Mouse (Mus musculus) heart, embryonic 12.5 days (tissue): ENCODE data around the gene Acot2. TPM values are rescaled to one million over a fixed set of nuclear protein-coding genes. Genes with fewer than 3 reads are reported as not detected.
"Not testable (repeated sequence)": the region's sequence is repeated elsewhere in the genome, so short reads cannot be mapped to it uniquely, and the experiment has no call there.

ENCODE experiments used
- ATAC-seq: fragments of 200-750 bp; cut with Nextera tagmentation; 2 replicates; pipeline ENCODE4 v1.8.0; 2017; ENCODE audit warnings: moderate TSS enrichment, moderate library complexity; ENCODE audit not compliant: insufficient number of reproducible peaks, low FRiP score
- H3K27ac ChIP-seq: fragments of 300-500 bp; sonication (generic); 2 replicates; pipeline ENCODE4 v1.5.1; 2016; ENCODE audit warnings: mild to moderate bottlenecking, moderate library complexity; ENCODE audit not compliant: poor library complexity, severe bottlenecking
- H3K27me3 ChIP-seq: fragments of 300-500 bp; sonication (generic); replicated peaks from 2 replicates; pipeline ENCODE4 v1.6.1; 2016; ENCODE audit warnings: mild to moderate bottlenecking, moderate library complexity
- H3K36me3 ChIP-seq: fragments of 300-500 bp; sonication (generic); 2 replicates; pipeline ENCODE4 v1.6.1; 2016; ENCODE audit warnings: mild to moderate bottlenecking, moderate library complexity
- H3K4me1 ChIP-seq: fragments of 300-500 bp; sonication (generic); replicated peaks from 2 replicates; pipeline ENCODE4 v1.6.1; 2016; ENCODE audit warnings: mild to moderate bottlenecking
- H3K4me2 ChIP-seq: fragments of 300-500 bp; sonication (generic); 2 replicates; pipeline ENCODE4 v1.6.1; 2016; ENCODE audit warnings: mild to moderate bottlenecking, moderate library complexity
- H3K4me3 ChIP-seq: fragments of 300-500 bp; sonication (generic); 2 replicates; pipeline ENCODE4 v1.5.1; 2016; ENCODE audit warnings: mild to moderate bottlenecking
- H3K9ac ChIP-seq: fragments of 300-500 bp; sonication (generic); 2 replicates; pipeline ENCODE4 v1.6.1; 2016; ENCODE audit warnings: mild to moderate bottlenecking, moderate library complexity
- H3K9me3 ChIP-seq: fragments of 300-500 bp; sonication (generic); replicated peaks from 2 replicates; pipeline ENCODE4 v1.6.1; 2016; ENCODE audit warnings: mild to moderate bottlenecking, moderate library complexity
- WGBS: fragments of 180-500 bp; shearing (Covaris S2); methylation state at CpG from one replicate; pipeline ENCODE4 v1.1.7; 2016; 5-methylcytosine and 5-hydroxymethylcytosine counted together
- polyA plus RNA-seq: library from polyadenylated mRNA; unstranded; fragments of >200 nt; fragmentation: Nextera tagmentation; extraction: Ambion mirVana; gene quantifications from 2 replicates; pipeline ENCODE4 v1.2.1, GENCODE M21; 2016

Gene Acot2
- polyA plus RNA-seq, 1 experiment from 2014 or later, result 45.1 TPM

DNA sequence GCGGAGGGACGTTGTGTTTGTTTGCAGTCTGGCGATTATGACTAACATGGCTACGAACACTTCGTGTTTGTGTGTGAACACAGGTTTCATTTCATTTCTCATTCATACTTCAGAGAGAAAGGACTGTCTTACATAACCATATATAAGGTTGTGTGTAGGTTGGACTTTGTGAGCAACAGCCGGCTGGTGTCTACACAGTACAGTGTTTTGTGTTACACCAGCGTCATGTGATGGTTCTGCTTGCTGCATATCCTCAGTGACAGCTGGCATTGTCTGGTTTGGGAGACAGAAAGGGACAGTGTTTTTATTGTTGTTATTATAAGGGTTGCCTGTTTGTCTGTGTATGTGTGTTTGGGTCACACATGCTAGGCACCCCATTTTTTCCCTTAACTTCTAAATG, 26.0 kb downstream of the Acot2 start:
- H3K36me3 ChIP-seq, result 0 out of 2 replicates have a peak, but pooled peaks cover 2% of the 10 kb centered on the region
- no peaks in the 10 kb centered on the region for H3K27me3 ChIP-seq
- H3K4me1 ChIP-seq, result peaks cover 11% of the 10 kb centered on the region
- no peak for ATAC-seq
- H3K9me3 ChIP-seq, result no peaks in the 10 kb centered on the region
- H3K4me3 ChIP-seq, result no peak overlapping the region
- no peak overlapping the region for H3K9ac ChIP-seq
- no peak overlapping the region for H3K27ac ChIP-seq
- no peak overlapping the region for H3K4me2 ChIP-seq
- WGBS, result 90% methylated on average over 7 of the region's 7 CpGs

DNA sequence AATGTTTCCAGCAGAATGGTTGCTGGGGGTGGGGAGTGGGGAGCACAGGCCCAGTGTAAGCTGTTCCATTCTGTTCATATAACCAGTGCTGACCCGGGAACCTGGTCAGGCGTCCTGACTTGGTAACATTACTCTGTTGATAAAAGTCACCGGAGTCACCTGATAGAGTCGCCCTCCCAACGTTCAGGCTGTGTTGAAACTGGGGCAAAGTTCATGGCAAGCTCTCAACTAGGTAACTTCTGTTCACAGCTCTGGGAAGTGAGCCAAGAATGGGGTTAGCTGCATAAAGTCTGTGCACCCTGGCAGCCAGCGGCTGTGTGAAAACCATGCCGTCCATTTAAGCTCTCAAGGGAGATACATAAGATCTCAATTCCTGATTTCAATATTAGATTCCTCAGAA, 32.9 kb downstream of the Acot2 start:
- H3K4me2 ChIP-seq, result peak overlapping the region; percentile 24; the same call in 1 of the 2 replicates

DNA sequence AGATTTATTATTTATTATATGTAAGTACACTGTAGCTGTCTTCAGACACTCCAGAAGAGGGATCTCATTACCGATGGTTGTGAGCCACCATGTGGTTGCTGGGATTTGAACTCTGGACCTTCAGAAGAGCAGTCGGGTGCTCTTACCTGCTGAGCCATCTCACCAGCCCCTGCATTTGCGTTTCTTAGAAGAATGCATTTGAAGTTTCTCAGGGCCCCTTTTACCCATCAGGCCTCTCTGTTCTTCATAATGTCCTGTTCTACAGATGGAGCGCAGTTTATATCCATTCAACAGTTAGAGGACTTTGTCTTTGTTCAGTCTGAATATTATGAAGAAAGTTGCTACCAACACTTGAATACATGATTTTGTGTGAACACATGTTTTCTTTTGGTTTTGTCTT, 34.6 kb downstream of the Acot2 start:
- not testable (repeated sequence) for H3K9ac ChIP-seq, H3K9me3 ChIP-seq, H3K36me3 ChIP-seq, H3K4me2 ChIP-seq, ATAC-seq, H3K27me3 ChIP-seq, H3K27ac ChIP-seq, H3K4me1 ChIP-seq, H3K4me3 ChIP-seq
- 86% methylated on average over 4 of the region's 4 CpGs for WGBS

More for the DNA sequence above, 32.9 kb downstream of the Acot2 start:
- H3K27me3 ChIP-seq, H3K4me1 ChIP-seq, H3K4me3 ChIP-seq, H3K9ac ChIP-seq, H3K9me3 ChIP-seq, H3K27ac ChIP-seq, H3K36me3 ChIP-seq: not testable (repeated sequence)
- peak; percentile 66 for ATAC-seq
- 10% methylated on average over 7 of the region's 7 CpGs for WGBS

DNA sequence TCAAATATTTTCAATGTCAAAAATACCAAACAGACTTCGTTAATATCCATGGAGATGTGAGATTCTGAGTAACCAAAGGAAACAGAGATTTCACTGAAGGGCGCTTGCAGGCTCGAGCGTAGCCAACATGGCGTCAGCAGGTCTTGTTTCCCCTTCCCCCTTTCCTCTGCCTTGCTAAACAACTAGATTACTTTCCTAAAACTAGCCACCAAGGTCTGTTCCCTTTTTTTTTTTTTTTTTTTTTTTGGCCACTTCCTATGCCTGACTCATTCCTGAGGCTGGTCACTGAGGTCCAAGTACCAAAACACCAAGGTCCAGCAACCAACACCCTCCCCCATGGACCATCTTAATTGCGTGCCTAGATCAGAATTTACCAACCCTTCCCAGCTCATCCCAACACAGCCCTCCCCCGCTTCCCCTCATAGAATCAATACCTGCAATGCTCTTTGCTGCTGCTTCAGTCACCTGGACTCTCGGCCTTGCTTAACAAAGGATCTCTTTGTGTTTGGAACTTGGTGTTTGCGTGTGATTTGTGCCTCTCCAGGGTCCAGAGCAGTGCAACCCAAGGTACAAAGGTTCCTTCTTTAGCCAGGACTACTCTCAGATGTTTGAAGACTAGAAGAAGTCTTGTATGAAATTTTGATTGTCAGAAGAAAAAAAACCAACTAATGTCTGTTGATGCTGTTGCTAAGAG, 35.5 kb downstream of the Acot2 start:
- ATAC-seq, result no peak
- Histone ChIP-seq H3K27me3 (no peaks in the 10 kb centered on the region), H3K4me2 (no peak overlapping the region), H3K9me3 (0 out of 2 replicates have a peak, but pooled peaks cover 3% of the 10 kb centered on the region), H3K36me3 (no peaks in the 10 kb centered on the region), H3K9ac (no peak overlapping the region), H3K4me3 (no peak overlapping the region), H3K4me1 (peaks cover 5% of the 10 kb centered on the region; the same call in 1 of the 2 replicates), H3K27ac (no peak overlapping the region)
- WGBS, result 82% methylated on average over 9 of the region's 9 CpGs

DNA sequence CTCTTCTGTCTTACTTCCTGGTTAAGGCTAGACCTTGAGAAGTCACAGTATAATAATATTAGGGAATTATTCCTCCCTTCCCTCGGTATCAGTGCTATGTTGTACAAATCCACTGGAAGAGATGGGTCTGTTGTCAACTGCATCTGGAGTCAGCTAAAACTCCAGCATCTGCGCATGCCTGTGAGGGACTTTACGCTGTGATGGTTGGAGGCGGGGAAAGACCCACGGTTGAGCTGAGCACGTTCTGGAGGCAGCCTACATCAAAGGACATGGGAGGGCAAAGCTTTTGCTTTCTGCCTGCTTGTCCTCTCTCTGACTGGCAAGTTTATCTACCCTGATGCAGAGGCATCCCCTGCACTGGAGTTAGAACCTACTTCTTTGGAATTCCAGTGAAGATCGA, 38.2 kb downstream of the Acot2 start:
- WGBS, result 74% methylated on average over 7 of the region's 7 CpGs
- ATAC-seq, result no peak
- H3K9me3 ChIP-seq, result 0 out of 2 replicates have a peak, but pooled peaks cover 7% of the 10 kb centered on the region
- no peak overlapping the region for H3K4me2 ChIP-seq
- no peak overlapping the region for H3K27ac ChIP-seq
- H3K27me3 ChIP-seq, result no peaks in the 10 kb centered on the region
- H3K36me3 ChIP-seq, result no peaks in the 10 kb centered on the region
- H3K4me3 ChIP-seq, result no peak overlapping the region
- no peak overlapping the region for H3K9ac ChIP-seq
- H3K4me1 ChIP-seq, result no peaks in the 10 kb centered on the region

DNA sequence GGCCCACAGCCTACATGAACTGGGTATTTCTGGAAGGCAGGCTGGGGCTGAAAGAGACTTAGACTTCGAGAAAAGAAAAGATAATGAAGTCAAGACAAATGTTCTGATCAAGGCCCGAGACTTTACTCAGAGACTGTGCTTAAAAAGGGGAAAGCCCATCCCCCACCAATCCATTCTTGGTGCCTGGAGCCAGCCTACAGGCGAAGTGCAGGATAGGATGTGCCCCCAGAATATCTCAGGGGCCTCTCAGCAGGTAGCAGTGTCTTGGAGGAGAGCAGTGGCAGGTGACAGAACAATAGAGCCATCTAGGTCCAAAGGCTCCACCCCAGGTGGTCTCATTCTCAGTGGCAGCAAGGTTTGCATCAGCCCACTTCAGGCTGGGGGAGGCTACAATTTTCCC, 40.7 kb downstream of the Acot2 start:
- not testable (repeated sequence) for ATAC-seq, H3K9ac ChIP-seq, H3K4me3 ChIP-seq, H3K27ac ChIP-seq, H3K9me3 ChIP-seq, H3K4me1 ChIP-seq, H3K36me3 ChIP-seq, H3K4me2 ChIP-seq, H3K27me3 ChIP-seq
- 67% methylated on average over 3 of the region's 3 CpGs for WGBS

DNA sequence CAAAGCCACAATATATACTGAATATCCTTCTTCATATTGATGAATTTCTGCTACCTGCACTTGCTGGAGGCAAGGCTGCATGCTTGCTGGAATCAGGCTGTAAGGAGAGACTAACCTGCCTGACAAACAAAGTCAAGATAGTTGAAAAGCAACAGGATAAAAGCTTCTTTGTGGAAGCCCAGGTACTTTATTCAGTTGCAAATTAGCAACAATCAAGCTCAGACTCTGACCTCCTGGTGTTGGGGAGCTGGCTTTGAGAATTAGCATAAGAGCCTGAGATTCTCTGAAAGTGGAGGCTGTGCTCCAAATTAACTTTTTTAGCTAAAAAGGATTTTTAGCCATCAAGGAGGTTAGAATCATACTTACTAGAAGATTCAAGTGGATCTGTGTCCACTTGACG, 41.4 kb downstream of the Acot2 start:
- H3K9me3 ChIP-seq, H3K9ac ChIP-seq, H3K4me2 ChIP-seq, H3K4me3 ChIP-seq, ATAC-seq, H3K27ac ChIP-seq, H3K27me3 ChIP-seq, H3K36me3 ChIP-seq, H3K4me1 ChIP-seq: not testable (repeated sequence)
- 91% methylated on average over 1 of the region's 1 CpGs for WGBS

DNA sequence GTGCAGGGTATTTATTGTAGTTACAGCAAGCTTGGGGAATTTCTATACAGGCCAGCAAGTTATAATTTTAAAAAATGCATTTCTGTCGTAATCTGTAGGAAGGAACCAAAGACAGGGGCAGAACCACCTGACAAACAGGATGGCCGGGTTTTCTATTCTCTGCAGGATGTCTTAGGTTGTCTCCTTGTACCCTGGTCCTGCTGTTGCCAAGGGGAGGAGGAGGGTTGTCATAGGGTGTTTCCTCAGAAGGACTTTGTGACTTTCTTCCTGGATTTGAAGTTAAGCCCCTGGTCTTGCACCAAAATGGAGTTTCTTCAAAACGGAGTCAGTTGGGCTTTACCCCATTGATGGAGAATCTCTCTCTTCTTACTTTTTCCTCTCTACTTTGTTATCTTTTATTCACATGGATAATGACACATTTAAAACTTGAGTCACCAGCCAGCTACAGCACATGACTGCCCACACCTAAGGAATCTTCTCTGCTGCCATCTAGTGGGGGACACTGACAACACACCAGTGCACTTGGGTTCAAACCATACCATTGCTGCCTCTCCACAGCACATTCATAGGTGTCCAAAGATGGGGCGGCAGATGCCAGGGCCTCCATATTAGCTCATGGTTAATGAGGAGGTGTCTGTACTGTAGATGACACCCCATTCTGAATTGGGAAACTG, 43.1 kb downstream of the Acot2 start:
- Histone ChIP-seq H3K9ac (no peak overlapping the region), H3K4me1 (no peaks in the 10 kb centered on the region), H3K4me3 (no peak overlapping the region), H3K27ac (no peak overlapping the region), H3K36me3 (no peaks in the 10 kb centered on the region), H3K27me3 (no peaks in the 10 kb centered on the region), H3K4me2 (no peak overlapping the region), H3K9me3 (0 out of 2 replicates have a peak, but pooled peaks cover 4% of the 10 kb centered on the region)
- peak; percentile 51 for ATAC-seq
- 57% methylated on average over 4 of the region's 4 CpGs for WGBS

DNA sequence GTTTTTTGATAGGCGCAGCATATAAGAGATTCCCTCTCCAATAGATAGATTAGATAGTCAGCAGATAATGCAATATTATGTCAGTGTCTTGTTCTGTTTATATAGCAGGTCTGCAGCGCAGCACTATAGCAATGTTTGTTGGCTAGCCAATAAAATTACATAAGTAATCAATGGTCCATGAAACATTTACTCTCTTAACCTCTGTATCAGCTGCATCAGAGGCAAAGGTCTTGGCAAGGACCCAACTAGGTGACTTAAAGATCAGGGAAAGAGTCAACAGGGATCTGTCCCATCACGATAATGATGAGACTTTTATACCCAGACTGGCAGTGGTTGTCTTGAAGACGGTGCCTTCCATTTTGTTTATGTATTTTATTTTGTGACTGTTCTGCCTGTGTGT, 45.2 kb downstream of the Acot2 start:
- no peak overlapping the region for H3K4me3 ChIP-seq
- 0 out of 2 replicates have a peak, but pooled peaks cover 4% of the 10 kb centered on the region for H3K9me3 ChIP-seq
- no peak overlapping the region for H3K4me2 ChIP-seq
- peaks cover 4% of the 10 kb centered on the region; the same call in 1 of the 2 replicates for H3K27me3 ChIP-seq
- no peaks in the 10 kb centered on the region for H3K4me1 ChIP-seq
- H3K27ac ChIP-seq, result no peak overlapping the region
- no peak overlapping the region for H3K9ac ChIP-seq
- no peak for ATAC-seq
- no peaks in the 10 kb centered on the region for H3K36me3 ChIP-seq
- 80% methylated on average over 4 of the region's 4 CpGs for WGBS

DNA sequence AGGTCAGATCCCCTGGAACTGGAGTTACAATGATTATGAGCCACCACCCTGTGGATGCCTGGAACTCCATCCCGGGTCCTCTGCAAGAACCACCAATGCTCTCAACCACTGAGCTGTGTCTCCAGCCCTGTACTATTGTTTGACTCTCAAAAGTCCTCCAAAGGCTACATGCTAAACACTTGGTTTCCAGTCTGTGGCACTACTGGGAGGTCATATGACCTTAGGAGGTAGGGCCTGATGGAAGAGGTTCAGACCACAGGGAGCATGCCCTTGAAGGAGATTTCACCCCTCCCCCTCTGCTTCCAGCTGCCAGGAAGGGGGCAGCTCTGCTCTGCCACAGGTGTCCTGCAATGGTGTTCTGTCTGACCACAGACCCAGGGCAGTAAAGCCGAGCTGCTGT, 45.6 kb downstream of the Acot2 start:
- H3K27ac ChIP-seq, H3K36me3 ChIP-seq, H3K4me2 ChIP-seq, H3K9me3 ChIP-seq, ATAC-seq, H3K27me3 ChIP-seq, H3K4me3 ChIP-seq, H3K9ac ChIP-seq, H3K4me1 ChIP-seq: not testable (repeated sequence)
- 65% methylated on average over 2 of the region's 2 CpGs for WGBS

DNA sequence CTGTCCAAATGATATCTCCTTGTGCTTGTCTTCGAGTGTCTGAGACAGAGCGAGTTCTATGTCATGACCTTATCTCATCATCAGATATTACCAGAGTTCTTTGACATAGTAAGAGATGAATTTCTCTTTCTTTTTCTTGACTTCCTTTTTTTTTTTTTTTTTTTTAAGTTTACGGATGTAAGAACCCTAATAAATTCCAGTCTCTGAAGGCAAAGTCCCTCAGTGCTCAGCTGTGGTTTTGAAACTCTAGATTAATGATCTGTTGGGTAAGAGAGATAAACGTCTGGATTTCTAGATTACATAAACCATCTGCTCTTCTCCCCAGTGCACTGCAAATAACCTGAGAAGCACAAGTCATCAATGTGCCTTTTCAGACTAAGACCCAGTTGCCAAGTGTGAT, 46.4 kb downstream of the Acot2 start:
- Histone ChIP-seq H3K27ac (no peak overlapping the region), H3K36me3 (no peaks in the 10 kb centered on the region), H3K4me2 (no peak overlapping the region), H3K4me3 (no peak overlapping the region), H3K9ac (no peak overlapping the region), H3K27me3 (peaks cover 4% of the 10 kb centered on the region; the same call in 1 of the 2 replicates), H3K9me3 (no peaks in the 10 kb centered on the region), H3K4me1 (no peaks in the 10 kb centered on the region)
- no peak for ATAC-seq
- WGBS, result 52% methylated on average over 4 of the region's 4 CpGs
